Mouse (Mus musculus) spleen, postnatal 4 days (tissue): ENCODE results near the gene Cd81.

ENCODE experiments used
- DNase-seq, 2 experiments: peaks; one replicate each; pipeline ENCODE4 v3.0.0; 2022; ENCODE audit warnings: low spot score in 2 of 2

The Cd81 gene

GRCm38 (mm10) chr7:143112395-143112794 lies 59.9 kb downstream of the Cd81 start:
- DNase-seq, result no peak

- DNase-seq, result no peak
These were observed 62.2 kb downstream of the Cd81 start for GRCm38 (mm10) chr7:143114773-143115172.

GRCm38 (mm10) chr7:143116521-143116920 lies 64.0 kb downstream of the Cd81 start:
- DNase-seq, result no peak
